Mouse (Mus musculus): Measurements from ENCODE around the gene Donson. TPM values are rescaled to one million over a fixed set of nuclear protein-coding genes. Genes with fewer than 3 reads are reported as not detected.

Donson gene
- 10 to 100 TPM; 71.1 to 75.7 TPM for polyA plus RNA-seq (2017; shearing (Covaris generic))

DNA sequence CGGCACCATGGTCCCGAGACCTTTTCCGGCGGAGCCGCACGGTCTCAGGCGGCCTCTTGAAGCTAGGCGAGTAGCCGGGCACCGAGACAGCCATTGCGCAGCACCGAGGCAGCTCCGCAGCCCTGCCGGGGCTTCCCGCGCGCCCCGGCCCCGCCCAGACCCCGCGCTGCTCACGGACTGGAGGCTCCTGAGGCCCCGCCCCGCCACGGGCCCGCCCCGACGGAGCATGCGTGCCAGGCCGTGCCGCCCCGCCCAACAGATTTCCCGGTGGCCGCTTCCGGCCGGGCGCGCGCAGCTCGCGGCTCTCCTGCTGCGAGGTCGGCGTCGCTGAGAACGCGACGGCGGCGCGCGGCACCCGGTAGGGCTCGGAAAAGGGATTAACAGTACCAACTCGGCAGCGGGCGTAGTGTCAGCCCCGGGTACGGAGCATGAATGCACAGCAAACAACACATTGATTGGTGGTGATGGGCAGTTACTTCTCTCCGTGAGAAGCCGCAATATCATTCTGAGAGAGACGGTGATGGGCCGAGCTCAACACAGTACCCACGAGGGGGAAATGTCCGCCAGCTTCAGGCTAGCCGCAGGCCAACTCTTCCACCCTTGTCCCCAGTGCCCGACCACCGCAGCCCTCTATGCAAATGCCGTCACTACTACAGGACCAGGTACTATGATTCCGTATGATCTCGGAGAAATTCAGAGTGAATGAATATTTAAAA lies at the start of gene Donson:
Donson (minus strand) TSS at position 152 of the 716 bp plus-strand sequence.

DNA sequence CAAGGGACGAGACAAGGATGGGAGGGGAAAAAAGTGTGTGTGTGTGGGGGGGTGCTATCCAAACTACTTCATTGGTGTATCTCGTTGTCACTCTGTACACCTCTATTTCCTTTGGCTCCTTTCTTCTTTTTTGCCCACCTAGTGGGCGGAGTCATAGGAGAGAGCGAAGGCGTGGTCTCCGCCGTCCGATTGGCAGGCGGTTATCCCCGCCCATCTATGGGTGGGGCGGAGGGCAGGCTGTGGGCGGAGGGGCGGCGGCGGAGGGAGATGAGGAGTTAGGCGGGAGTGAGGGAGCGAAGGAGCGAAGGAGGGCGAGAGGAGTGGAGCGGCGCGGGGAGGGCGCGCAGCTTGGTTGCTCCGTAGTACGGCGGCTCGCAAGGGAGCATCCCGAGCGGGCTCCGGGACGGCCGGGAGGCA lies 40.5 kb upstream of the Donson start, which contains the start of gene Itsn1:
Itsn1 (plus strand) TSS at position 216 of the 417 bp plus-strand sequence.

DNA sequence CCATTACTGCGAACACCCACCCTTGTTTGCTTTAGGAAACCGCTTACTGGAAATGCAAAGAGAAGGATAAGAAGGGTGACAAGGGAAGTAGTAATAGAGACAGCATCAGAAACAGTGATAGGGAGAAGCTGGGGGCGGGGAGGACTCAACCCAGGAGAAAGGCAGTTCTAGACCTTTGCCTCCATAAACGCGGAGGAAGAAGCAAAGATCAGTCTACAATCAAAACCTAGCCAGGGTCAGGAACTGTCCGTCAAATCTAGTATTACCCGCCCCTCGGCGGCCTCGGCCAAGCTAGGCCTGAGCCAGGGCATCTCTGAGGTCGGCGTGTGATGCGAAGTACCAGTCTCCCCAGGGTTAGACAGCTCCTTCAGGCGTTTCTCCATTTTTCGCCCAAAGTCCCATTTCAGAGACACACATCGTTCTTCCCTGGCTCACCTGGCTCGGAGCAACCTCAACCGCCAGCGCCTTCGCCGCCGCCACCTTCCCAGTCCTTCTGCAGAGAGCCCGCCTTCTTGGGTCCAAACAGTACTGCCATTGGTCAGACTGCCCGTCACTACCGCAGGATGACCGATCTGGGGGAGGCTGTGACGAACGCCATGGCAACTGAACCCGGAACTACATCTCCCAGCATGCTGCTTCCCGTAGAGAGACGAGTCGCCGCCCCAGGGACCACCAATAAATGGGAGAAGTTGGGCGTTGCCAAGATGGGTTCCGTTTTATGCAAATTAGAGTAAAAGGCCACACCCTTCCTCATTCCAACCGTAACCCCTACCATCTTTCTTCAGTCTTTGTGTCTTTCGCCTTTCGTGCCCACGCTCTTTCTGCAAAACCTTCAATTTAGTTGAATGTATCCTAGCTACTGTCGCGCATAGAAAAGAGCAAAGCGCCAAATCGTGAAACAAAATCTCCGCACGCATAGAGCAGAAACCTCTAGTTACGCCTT lies 39.8 kb upstream of the Donson start, which contains the start of gene Cryzl1:
Cryzl1 (minus strand) TSS at position 853 of the 943 bp plus-strand sequence.

DNA sequence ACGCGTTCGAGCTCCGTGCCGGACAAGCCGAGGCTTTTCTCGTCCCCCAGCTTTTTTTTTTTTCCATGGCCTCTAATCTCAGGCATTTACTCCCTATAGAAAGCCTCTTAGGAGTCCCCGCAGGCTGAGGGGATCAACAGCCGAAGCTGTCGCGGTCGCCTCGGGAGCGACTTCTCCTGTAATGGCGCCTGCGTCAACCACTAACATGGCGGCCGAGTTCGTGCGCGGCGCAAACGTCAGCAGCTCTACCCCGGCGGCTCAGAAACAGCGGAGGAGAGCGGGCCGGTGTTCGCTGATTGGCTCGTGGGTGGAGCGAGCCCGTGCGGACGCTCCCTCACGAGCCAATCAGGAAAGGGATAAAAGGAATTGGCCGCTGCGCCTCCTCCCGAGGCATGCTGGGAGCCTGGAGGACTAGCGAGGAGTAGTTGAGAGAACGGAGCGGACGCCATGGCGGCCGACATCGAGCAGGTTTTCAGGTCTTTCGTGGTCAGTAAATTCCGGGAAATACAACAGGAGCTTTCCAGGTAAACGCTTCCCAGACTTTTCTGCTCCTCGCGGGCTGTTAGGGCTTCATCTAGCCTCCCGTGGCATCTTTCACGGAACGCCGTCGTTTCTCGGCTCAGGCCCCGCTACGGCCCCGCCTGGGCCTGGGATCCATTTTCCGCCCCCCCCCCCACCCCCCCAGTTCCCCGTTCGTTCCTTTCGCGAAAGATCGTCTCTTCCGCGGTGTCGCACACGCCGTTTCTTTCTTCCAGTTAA lies 40.9 kb downstream of the Donson start, which contains the start of gene Son:
Son (plus strand) TSS at position 46 of the 759 bp plus-strand sequence.

DNA sequence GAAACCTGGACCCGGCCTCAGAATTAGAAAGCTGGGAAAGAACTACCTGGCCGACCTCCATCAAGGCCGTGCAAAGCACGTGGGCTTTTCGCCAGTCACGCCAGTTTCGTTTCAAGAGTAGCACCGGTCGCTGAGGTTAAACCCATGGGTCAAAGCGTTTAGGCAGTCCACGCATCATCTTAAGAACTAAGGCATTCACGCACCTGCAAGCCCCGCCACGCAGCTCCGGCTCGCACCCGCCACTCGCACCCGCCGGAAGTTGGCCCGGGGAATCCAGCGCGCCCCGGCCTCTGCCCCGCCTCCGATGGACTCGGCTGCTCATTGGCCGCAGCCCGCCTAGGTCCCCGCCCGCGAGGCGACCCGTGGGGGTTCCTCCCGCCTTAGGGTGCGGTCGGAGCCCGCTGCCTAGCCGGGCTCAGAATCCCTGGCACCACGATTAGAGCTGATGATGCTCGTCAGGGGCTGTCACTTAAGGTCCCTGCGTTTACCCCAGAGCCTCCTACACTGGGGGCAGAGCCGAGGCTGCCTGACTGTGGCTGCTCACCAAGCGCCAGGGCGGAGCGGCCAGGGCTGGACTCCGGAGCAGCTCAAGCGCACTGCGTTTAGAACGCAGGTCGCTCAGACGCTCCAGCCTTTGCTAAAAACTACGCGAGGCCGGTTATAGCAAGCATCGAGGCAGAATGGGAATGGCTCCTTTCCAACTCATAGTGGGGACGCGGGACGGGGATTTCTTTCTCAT lies 41.7 kb downstream of the Donson start, which contains the start of gene Gart:
Gart (minus strand) TSS at position 272 of the 739 bp plus-strand sequence.

Other genes starting within 250 kb of the Donson start
- 100 to 1,000 TPM in 1 of 2 experiments, 10 to 100 TPM in 1; 92.5 to 155 TPM for gene Ifnar1, start 203.5 kb downstream of the Donson start, polyA plus RNA-seq (2017; shearing (Covaris generic))
- gene Ifngr2, start 141.7 kb downstream of the Donson start, polyA plus RNA-seq (2017; shearing (Covaris generic)), result 10 to 100 TPM; 38.0 to 71.5 TPM
- 10 to 100 TPM; 36.0 to 42.7 TPM for gene Tmem50b, start 91.0 kb downstream of the Donson start, polyA plus RNA-seq (2017; shearing (Covaris generic))
- gene Dnajc28, start 69.7 kb downstream of the Donson start, polyA plus RNA-seq (2017; shearing (Covaris generic)), result 1 to 10 TPM; 1.4 to 2.1 TPM
- 10 to 100 TPM; 64.2 to 100.0 TPM for gene Gart, start 41.8 kb downstream of the Donson start, polyA plus RNA-seq (2017; shearing (Covaris generic))
- 100 to 1,000 TPM; 121 to 130 TPM for gene Son, start 41.3 kb downstream of the Donson start, polyA plus RNA-seq (2017; shearing (Covaris generic))
- gene Cryzl1, start 40.2 kb upstream of the Donson start, polyA plus RNA-seq (2017; shearing (Covaris generic)), result 10 to 100 TPM; 51.5 to 61.8 TPM
- gene Itsn1, start 40.5 kb upstream of the Donson start, polyA plus RNA-seq (2017; shearing (Covaris generic)), result 1 to 10 TPM; 2.1 to 3.0 TPM